Mouse (Mus musculus) embryonic facial prominence, embryonic 13.5 days (tissue): ENCODE measurements around the gene Tbxa2r. TPM values are rescaled to one million over a fixed set of nuclear protein-coding genes. Genes with fewer than 3 reads are reported as not detected.
A peak's percentile ranks its signal among the peaks of the same experiment; 100 is the strongest.

Experiments used
- ATAC-seq: fragments of 200-750 bp; cut with Nextera tagmentation; 2 replicates; pipeline ENCODE4 v1.8.0; 2017; ENCODE audit warnings: low read depth; ENCODE audit not compliant: insufficient number of reproducible peaks, insufficient read depth, low FRiP score, low TSS enrichment
- H3K27ac ChIP-seq: fragments of 300-500 bp; sonication (generic); 2 replicates; pipeline ENCODE4 v1.5.1; 2015; ENCODE audit warnings: moderate library complexity, mild to moderate bottlenecking, inconsistent platforms
- H3K27me3 ChIP-seq: fragments of 300-500 bp; sonication (generic); 2 replicates; pipeline ENCODE4 v1.6.1; 2015; ENCODE audit warnings: mild to moderate bottlenecking, inconsistent platforms
- H3K36me3 ChIP-seq: fragments of 300-500 bp; sonication (generic); 2 replicates; pipeline ENCODE4 v1.6.1; 2015; ENCODE audit warnings: mild to moderate bottlenecking, inconsistent platforms
- H3K4me1 ChIP-seq: fragments of 300-500 bp; sonication (generic); 2 replicates; pipeline ENCODE4 v1.6.1; 2015; ENCODE audit warnings: inconsistent platforms
- H3K4me2 ChIP-seq: fragments of 300-500 bp; sonication (generic); 2 replicates; pipeline ENCODE4 v1.6.1; 2015; ENCODE audit warnings: moderate library complexity, mild to moderate bottlenecking, inconsistent platforms
- H3K4me3 ChIP-seq: fragments of 300-500 bp; sonication (generic); 2 replicates; pipeline ENCODE4 v1.5.1; 2015; ENCODE audit warnings: mild to moderate bottlenecking, inconsistent platforms
- H3K9ac ChIP-seq: fragments of 300-500 bp; sonication (generic); 2 replicates; pipeline ENCODE4 v1.6.1; 2015; ENCODE audit warnings: mild to moderate bottlenecking, inconsistent platforms
- H3K9me3 ChIP-seq: fragments of 300-500 bp; sonication (generic); 2 replicates; pipeline ENCODE4 v1.6.1; 2016; ENCODE audit warnings: inconsistent platforms
- WGBS: fragments of 180-500 bp; shearing (Covaris S2); methylation state at CpG from one replicate; pipeline ENCODE4 v1.1.7; 2015; ENCODE audit warnings: mixed read lengths; 5-methylcytosine and 5-hydroxymethylcytosine counted together
- polyA plus RNA-seq: library from polyadenylated mRNA; unstranded; fragments of >200 nt; fragmentation: Nextera tagmentation; extraction: Ambion mirVana; gene quantifications from 2 replicates; pipeline ENCODE4 v1.2.1, GENCODE M21; 2015

The Tbxa2r gene
- polyA plus RNA-seq, 1 experiment from 2014 or later, result 7.3 TPM

DNA sequence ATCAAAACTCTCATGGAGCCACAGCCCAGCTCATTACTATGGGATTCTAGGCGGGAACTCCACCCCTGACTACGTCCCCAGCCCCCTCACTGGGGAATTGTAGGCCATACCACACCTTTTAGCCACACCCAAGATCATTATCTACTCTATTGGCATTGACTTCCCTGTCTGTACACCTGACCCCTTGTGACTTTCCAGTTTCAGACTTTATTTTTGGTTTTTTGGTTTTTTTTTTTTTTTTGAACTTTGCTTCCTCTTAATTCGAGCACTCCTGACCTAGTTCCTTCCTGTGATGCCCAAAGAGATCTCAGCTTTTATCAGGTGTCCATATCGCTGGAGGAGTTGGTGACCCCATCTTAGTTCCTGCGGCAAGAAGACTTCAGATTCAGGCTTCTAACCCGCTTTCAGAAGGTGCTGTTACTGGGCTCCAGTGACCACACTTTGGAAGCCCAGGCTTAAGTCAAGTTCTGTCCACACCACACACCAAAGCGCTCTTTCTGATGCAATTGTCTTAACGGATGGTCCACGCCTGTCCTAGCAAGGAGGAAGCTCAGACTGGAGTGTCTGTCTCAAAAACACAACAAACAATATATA, 36.9 kb upstream of the Tbxa2r start, which contains the start of gene Tjp3:
Gene Tjp3, minus strand, starts transcription at position 71 of the 594 bp plus-strand sequence.
- peaks cover 35% of the 10 kb centered on the region for H3K4me1 ChIP-seq
- peak within 1 kb of the TSS; percentile 51 for H3K9ac ChIP-seq
- peaks cover 41% of the 10 kb centered on the region for H3K27me3 ChIP-seq
- peak within 1 kb of the TSS; percentile 95 for H3K4me2 ChIP-seq
- H3K36me3 ChIP-seq, result 0 out of 2 replicates have a peak, but pooled peaks cover 7% of the 10 kb centered on the region
- H3K4me3 ChIP-seq, result peak within 1 kb of the TSS; percentile 91
- no peaks in the 10 kb centered on the region for H3K9me3 ChIP-seq
- H3K27ac ChIP-seq, result peak within 1 kb of the TSS; percentile 24; the same call in 1 of the 2 replicates
- WGBS, result 71% methylated on average over 9 of the region's 9 CpGs
- ATAC-seq, result no peak

DNA sequence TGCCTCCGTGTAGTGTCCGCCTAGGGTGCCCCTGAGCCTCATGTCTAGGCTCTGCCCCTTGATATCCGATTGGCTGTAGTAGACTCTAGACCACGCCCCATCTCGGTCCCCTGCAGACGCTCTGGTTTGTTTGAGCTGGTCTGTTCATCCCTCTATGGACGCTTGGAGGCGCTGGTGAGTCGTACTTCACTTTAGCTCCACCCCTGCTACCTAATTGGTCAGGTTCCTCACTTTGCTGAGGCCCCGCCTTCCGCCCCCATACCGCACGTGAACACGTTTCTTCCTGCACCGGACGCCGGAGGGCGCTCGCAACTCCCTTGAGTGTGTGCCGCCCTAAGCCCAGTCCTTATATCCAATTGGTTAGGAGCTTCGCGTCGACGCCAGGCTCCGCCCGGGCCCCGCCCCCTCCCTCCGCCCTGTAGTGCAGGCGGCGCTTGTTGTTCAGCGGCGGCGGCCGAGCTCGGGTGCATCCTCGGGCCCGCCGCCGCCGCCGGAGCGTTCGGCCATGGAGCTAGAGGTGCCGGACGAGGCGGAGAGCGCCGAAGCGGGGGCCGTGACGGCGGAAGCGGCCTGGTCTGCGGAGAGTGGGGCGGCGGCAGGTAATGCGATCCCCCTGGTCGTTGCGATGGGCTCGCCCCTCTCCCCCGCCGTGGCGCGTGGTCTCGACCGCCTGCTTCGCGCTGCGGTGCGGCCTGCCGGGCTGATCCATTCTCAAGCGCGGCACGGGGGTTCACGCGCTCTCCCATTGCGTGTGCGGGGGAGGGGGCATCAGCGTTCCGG, 35.8 kb upstream of the Tbxa2r start, which contains the start of gene Pip5k1c:
Gene Pip5k1c, plus strand, starts transcription at position 410 of the 780 bp plus-strand sequence.
- H3K27ac ChIP-seq, result peak within 1 kb of the TSS; percentile 83
- H3K4me3 ChIP-seq, result peak within 1 kb of the TSS; percentile 91
- H3K9me3 ChIP-seq, result no peaks in the 10 kb centered on the region
- peaks cover 36% of the 10 kb centered on the region for H3K27me3 ChIP-seq
- peak within 1 kb of the TSS; percentile 89 for H3K9ac ChIP-seq
- WGBS, result 1% methylated on average over 71 of the region's 80 CpGs
- H3K4me2 ChIP-seq, result peak within 1 kb of the TSS; percentile 95
- ATAC-seq, result peak; percentile 94
- 0 out of 2 replicates have a peak, but pooled peaks cover 9% of the 10 kb centered on the region for H3K36me3 ChIP-seq
- H3K4me1 ChIP-seq, result peaks cover 38% of the 10 kb centered on the region

DNA sequence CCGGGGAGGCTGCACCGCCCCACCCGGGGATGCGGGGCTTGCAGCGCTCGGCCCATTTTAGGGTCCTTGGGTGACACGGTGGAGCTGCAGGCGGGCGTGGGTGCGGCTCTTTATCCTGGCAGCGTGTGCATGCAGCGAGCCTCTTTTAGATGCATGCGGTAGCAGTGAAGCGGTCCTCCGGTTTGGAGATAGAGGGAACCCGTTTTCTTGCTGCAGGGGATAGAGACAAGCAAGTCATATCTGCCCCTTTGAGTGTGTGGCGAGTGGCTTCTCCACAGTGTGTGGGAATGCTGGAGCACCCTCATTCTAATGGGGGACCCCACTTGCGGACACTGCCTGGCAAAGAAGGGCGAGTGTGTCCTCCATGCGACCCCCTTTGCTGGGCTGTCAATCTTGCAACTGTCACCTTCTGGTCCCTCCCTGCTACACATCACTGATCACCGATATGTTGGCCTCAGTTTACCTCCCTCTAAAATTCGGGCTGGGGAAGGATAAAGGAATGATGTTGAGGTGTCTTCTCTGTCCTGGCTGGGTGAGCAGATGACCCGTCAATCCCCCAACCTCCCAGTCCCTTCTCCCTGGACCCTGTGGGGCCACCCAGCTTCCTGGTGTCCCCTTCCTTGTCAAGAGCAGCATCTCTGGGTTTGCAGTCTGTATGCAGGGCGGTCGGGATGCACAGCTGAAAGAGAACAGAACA, 35.0 kb upstream of the Tbxa2r start:
- 4% methylated on average over 25 of the region's 25 CpGs for WGBS
- H3K27ac ChIP-seq, result peak overlapping the region; percentile 83

DNA sequence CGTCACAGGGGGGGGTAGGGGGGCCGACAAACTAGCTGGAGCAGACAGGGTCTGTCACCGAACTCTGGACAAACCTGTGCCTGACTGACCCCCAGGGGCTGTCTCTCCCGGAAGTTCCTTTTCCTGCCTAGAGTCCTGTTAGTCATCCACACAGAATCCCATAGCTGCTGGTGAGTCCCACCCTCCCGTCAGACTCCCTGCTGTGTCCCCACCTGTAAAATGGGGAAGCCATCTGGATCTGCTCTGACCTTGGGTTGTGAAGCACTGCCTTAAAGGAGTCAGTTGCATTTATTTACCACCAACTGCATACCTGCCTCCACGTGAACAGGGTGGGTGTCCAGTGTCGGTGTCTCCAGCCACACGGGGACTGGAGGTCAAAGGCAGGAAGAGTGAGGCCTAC, 34.1 kb upstream of the Tbxa2r start:
- peak overlapping the region; percentile 91 for H3K4me3 ChIP-seq
- ATAC-seq, result no peak
- peak overlapping the region; percentile 95 for H3K4me2 ChIP-seq
- H3K27me3 ChIP-seq, result peaks cover 24% of the 10 kb centered on the region
- peaks cover 12% of the 10 kb centered on the region; the same call in 1 of the 2 replicates for H3K36me3 ChIP-seq
- no peaks in the 10 kb centered on the region for H3K9me3 ChIP-seq
- peak overlapping the region; percentile 89 for H3K9ac ChIP-seq
- H3K4me1 ChIP-seq, result peaks cover 37% of the 10 kb centered on the region
- no peak overlapping the region for H3K27ac ChIP-seq
- 45% methylated on average over 8 of the region's 8 CpGs for WGBS

More for the DNA sequence above, 35.0 kb upstream of the Tbxa2r start:
- no peak for ATAC-seq
- peaks cover 11% of the 10 kb centered on the region; the same call in 1 of the 2 replicates for H3K36me3 ChIP-seq
- peak overlapping the region; percentile 89 for H3K9ac ChIP-seq
- peak overlapping the region; percentile 91 for H3K4me3 ChIP-seq
- no peaks in the 10 kb centered on the region for H3K9me3 ChIP-seq
- peak overlapping the region; percentile 95 for H3K4me2 ChIP-seq
- H3K27me3 ChIP-seq, result peaks cover 29% of the 10 kb centered on the region
- peaks cover 38% of the 10 kb centered on the region for H3K4me1 ChIP-seq

DNA sequence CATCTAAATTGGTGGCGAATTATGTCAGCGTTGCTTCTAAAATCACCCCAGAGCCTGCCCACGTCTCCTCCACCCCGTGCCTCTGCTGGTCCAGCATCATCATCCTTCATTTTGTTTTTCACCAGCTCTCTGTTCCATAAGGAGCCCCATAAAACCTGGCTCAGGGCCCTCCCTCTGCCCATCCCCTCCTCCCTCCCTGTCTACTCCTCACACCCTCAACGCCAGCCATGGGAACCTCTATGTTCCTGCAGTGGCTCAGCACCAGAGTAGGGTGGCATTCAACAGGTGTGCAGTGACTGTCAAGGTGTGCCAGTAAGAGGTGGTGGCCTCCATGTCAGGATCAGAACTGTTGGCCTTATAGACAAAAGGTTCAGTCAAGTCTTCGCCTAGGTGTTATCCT, 33.3 kb upstream of the Tbxa2r start:
- peak overlapping the region; percentile 89; the same call in 1 of the 2 replicates for H3K9ac ChIP-seq
- H3K4me2 ChIP-seq, result no peak overlapping the region; the same call in 1 of the 2 replicates
- peaks cover 17% of the 10 kb centered on the region for H3K27me3 ChIP-seq
- peaks cover 18% of the 10 kb centered on the region; the same call in 1 of the 2 replicates for H3K36me3 ChIP-seq
- no peaks in the 10 kb centered on the region for H3K9me3 ChIP-seq
- no peak overlapping the region for H3K4me3 ChIP-seq
- no peak for ATAC-seq
- peaks cover 36% of the 10 kb centered on the region for H3K4me1 ChIP-seq
- WGBS, result 87% methylated on average over 6 of the region's 6 CpGs
- no peak overlapping the region for H3K27ac ChIP-seq

DNA sequence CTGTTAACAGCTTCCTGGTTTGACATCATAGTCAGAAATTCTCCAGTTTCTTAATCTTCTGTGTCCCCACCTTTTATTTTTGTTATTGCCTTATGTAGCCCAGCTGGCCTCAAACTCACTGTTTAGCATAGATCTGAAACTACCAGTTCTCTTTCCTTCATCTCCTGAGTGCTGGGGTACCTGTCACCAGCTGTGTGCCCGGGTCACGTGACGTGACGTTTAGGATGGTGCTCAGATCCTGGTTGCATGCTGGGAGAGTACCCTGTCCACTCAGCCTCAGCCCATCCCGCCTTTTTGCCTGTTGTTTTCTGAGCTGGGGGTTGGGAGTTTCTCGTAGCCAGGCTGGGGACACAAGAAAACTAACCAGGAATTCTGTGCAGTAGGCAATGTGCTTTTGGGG, 31.3 kb upstream of the Tbxa2r start:
- 0 out of 2 replicates have a peak overlapping the region, but pooled peaks have one; percentile 3 for H3K27ac ChIP-seq
- H3K36me3 ChIP-seq, result peaks cover 23% of the 10 kb centered on the region
- H3K4me2 ChIP-seq, result no peak overlapping the region
- H3K9ac ChIP-seq, result peak overlapping the region; percentile 41; the same call in 1 of the 2 replicates
- ATAC-seq, result no peak
- H3K4me1 ChIP-seq, result peaks cover 34% of the 10 kb centered on the region
- no peaks in the 10 kb centered on the region for H3K27me3 ChIP-seq
- H3K4me3 ChIP-seq, result no peak overlapping the region
- WGBS, result 79% methylated on average over 6 of the region's 6 CpGs
- no peaks in the 10 kb centered on the region for H3K9me3 ChIP-seq

DNA sequence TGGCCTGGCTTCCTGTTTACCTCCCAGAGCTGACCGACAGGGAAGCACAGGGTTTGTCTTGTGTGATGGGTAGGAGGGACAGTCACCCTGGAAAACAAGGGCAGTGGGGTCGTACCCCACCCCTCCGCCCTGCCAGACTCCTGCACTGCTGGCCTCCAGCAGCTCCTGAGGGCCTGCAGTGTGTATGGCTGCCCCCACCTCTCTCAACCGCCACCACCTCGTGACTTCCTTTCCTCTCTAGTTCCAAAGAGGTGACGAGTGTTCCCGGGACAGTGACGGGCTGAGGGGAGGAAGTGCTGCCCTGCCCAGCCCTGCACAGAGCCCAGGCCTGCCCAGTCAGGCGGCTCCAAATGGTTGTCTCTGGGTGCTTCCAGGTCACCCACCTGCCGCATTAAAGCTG, 30.7 kb upstream of the Tbxa2r start:
- no peak for ATAC-seq
- Histone ChIP-seq H3K4me1 (peaks cover 40% of the 10 kb centered on the region), H3K4me3 (no peak overlapping the region), H3K4me2 (no peak overlapping the region), H3K27me3 (no peaks in the 10 kb centered on the region), H3K9me3 (no peaks in the 10 kb centered on the region), H3K9ac (peak overlapping the region; percentile 41; the same call in 1 of the 2 replicates), H3K27ac (0 out of 2 replicates have a peak overlapping the region, but pooled peaks have one; percentile 3), H3K36me3 (peaks cover 23% of the 10 kb centered on the region)
- WGBS, result 48% methylated on average over 10 of the region's 10 CpGs

DNA sequence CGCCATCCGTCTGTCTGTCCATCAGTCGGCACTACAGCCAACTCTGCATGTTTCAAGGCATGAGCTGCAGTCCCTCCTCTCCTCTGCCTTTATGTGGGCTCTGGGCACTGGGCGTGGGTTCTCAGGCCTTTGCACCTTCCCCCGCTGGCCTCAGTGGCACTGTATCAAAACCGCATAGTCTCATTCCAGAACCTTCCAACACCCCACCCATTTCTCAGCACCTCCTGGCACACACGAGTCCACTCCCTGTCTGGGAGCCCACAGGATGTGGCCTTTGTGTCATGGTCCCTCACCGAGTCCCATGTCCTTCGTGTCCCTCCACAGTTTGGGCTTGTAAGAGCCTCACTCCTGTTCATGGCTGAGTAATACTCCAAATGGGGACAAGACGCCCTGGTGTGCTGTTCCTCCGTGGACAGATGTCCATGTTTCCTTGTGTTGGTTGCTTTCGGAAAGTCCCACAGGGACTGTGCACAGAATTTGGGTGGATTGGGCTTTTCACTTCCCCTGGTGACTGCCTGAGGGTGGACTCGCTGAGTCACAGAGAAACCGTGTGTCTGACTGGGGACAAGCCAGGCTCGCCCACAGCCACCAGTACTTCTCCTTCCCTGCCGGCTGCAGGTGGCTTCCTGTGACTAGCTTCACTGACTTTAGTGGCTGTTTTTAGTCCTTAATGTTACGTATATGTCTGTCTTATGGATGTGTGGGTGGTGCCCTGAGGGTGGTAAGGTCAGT, 30.0 kb upstream of the Tbxa2r start:
- Histone ChIP-seq H3K27me3 (no peaks in the 10 kb centered on the region), H3K9ac (no peak overlapping the region), H3K36me3 (peaks cover 23% of the 10 kb centered on the region), H3K4me1 (peaks cover 46% of the 10 kb centered on the region), H3K4me2 (no peak overlapping the region), H3K4me3 (no peak overlapping the region), H3K27ac (0 out of 2 replicates have a peak overlapping the region, but pooled peaks have one; percentile 3), H3K9me3 (no peaks in the 10 kb centered on the region)
- 91% methylated on average over 17 of the region's 17 CpGs for WGBS
- no peak for ATAC-seq

DNA sequence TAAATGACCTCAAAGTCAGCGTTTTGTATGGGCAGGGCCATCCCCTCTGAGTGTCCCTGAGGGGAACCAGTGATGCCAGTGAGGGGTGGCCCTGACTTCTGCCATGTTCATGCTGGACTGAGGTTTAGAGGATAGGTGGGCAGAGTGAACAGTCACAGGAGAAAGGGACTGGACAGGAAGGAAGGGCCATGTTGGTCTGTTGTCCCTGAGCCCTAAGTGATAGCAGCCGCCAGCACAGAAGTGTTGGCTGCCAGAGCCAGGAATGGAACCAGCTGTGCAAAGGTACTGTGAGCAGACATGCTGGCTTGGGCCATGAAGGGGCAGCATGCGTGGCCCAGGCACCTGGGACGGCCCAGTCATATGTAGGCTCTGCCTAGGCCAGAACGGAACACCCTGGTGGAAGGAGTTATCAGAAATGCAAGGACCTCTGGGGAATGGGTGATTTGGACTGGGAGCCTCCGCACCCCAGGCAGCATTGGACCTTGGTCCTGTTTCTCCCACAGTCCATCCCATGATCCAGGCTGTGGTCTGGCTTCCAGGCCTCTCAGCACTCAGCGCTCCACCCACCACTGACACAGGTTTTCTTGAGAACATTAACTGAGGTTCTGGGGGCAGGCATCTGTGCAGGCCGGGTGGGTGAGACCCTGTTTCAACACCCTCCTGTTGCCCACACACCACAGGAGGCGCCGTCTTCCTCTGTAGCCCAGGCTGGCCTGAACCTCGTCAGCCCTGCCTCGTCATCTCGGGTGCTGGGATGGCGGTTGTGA, 28.8 kb upstream of the Tbxa2r start:
- peaks cover 36% of the 10 kb centered on the region for H3K4me1 ChIP-seq
- ATAC-seq, result no peak
- H3K4me3 ChIP-seq, result no peak overlapping the region
- H3K27ac ChIP-seq, result 0 out of 2 replicates have a peak overlapping the region, but pooled peaks have one; percentile 4
- H3K27me3 ChIP-seq, result no peaks in the 10 kb centered on the region
- H3K36me3 ChIP-seq, result peaks cover 23% of the 10 kb centered on the region
- WGBS, result 86% methylated on average over 14 of the region's 14 CpGs
- H3K4me2 ChIP-seq, result no peak overlapping the region
- no peaks in the 10 kb centered on the region for H3K9me3 ChIP-seq
- peak overlapping the region; percentile 32; the same call in 1 of the 2 replicates for H3K9ac ChIP-seq

DNA sequence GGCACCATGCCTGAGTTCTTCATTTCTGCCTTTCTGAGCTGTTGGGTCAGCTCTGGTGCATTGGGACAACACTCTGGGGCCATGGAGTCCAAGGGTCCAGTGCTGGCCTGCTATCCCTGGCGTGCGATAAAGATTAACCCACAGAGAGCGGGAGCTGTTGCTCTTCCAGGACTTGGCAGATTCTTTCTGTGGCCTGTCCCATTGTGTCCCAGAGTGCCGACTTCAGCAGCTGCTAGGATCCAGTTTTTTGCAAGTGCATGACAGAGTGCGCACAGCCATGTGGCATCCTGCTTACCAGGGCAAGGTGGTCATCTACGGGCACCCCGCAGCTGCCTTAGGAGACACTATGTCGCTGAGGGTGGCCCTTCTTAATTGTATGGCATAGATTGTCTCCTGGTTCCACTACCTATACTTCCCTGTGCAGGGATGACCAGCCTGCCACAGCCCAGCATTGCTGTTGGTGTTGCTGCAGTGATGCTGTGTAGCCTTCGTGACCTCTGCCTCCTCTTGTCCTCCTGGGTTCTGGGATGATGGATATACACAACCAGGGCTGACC, 28.1 kb upstream of the Tbxa2r start:
- H3K4me2 ChIP-seq, result no peak overlapping the region
- peaks cover 30% of the 10 kb centered on the region for H3K4me1 ChIP-seq
- 0 out of 2 replicates have a peak overlapping the region, but pooled peaks have one; percentile 16 for H3K9ac ChIP-seq
- H3K27ac ChIP-seq, result no peak overlapping the region
- no peak for ATAC-seq
- H3K27me3 ChIP-seq, result no peaks in the 10 kb centered on the region
- 84% methylated on average over 9 of the region's 9 CpGs for WGBS
- H3K4me3 ChIP-seq, result no peak overlapping the region
- H3K9me3 ChIP-seq, result no peaks in the 10 kb centered on the region
- peaks cover 25% of the 10 kb centered on the region for H3K36me3 ChIP-seq
